Mouse (Mus musculus) left cerebral cortex, postnatal 36 days (tissue): Measurements from ENCODE around the gene Tmem35b. TPM values are rescaled to one million over a fixed set of nuclear protein-coding genes. Genes with fewer than 3 reads are reported as not detected.
A peak's percentile ranks its signal among the peaks of the same experiment; 100 is the strongest.

Experiments
- DNase-seq, 2 experiments: peaks; one replicate each; pipeline ENCODE4 v3.0.0; 2021 to 2022; ENCODE audit warnings: low spot score in 2 of 2, mixed read lengths in 1 of 2
- intact Hi-C: fragments of 180-260 bp; cut with DNase I; formaldehyde crosslinking; loops from one replicate; pipeline ENCODE4 v1.15.1; 2025
- total RNA-seq, 2 experiments: library from RNA; stranded (reverse); gene quantifications; 2 replicates each; pipeline ENCODE4 v1.2.3; 2021

The Tmem35b gene
- total RNA-seq, 2 experiments from 2014 or later: 1.9 to 4.1 TPM

DNA sequence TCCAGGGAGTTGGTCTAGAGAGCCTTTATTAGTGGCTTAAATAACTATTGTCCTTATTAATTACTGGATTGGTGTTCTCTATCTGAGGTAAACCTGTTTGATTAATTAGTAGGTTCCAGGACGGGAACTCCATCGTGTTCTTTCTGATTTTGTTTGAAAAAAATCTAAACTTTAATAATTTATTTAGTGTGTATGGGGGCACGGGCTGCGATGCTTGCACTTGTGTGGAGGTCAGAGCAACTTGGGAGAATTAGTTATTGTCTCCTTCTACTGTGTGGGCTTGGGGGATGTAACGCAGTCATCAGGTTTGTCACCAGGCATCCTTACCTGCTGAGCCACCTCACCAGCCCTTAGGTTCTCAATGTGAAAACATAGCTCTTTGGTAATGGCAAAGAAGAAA is 43.6 kb downstream of the Tmem35b start:
- intact Hi-C loops: no loop called here
- no peak for DNase-seq

- DNase-seq: peak in 1 of 2 experiments; percentile 9
- intact Hi-C loops: loop anchor here (2.0 kb wide), 1 partner anchor 91 kb away; the partner anchor contains the start of gene Zmym6
These were observed 44.2 kb downstream of the Tmem35b start for GRCm38 (mm10) chr4:127167731-127168130.

- intact Hi-C loops: loop anchor here (2.0 kb wide), 1 partner anchor 92 kb away; the partner anchor contains the start of gene Zmym6
- DNase-seq: peak; percentile 70 to 81
These were observed 44.9 kb downstream of the Tmem35b start for GRCm38 (mm10) chr4:127168211-127168913.

DNA sequence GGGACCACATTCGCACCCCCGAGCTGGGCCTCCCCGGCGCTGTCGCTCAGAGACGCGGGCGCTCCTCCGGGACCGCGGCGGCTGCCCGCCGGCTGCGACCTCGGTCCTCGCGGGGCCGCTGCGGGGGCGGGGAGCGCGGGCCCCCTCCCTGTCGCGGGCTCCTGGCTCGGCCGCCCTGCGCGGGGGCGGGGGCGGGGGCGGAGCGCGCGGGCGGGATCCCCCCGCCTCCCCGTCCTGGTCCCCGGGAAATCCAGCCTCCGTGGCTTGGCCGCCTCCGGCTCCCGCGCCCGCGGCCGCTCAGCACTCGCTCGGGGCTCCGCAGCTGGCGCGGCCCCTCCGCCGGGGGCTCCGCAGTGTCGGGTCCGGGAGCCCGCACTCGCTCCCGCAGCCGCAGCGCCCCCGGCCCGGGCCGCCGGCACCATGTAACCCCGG is 45.4 kb downstream of the Tmem35b start, which contains the start of gene Dlgap3:
TSS of gene Dlgap3 (plus strand) at position 291 of the 432 bp plus-strand sequence.
- peak in 1 of 2 experiments; percentile 58 for DNase-seq
- intact Hi-C loops: loop anchor here (2.0 kb wide), 1 partner anchor 92 kb away; the partner anchor contains the start of gene Zmym6

- intact Hi-C loops: loop anchor here (2.0 kb wide), 1 partner anchor 93 kb away; the partner anchor contains the start of gene Zmym6
These were observed 46.1 kb downstream of the Tmem35b start for GRCm38 (mm10) chr4:127169346-127170221.

DNA sequence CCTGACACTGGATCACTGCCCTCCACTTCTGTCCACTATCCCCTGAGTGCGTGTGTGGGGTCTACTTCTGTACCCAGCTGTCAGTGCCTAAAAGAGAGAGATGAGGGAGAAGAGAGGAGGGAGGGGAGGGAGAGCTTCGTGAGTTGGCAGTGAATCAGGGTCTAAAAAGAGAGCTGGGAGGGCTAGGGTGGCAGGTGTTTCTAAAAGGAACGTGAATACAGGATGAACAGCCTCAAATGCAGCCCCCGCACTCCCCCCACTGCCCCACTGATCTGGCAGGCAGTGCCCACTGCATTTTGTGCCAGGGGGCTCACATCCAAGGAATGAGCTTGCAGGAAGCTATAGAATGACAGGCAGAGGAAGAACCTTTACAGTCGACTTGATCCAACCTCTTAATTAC is 47.4 kb downstream of the Tmem35b start:
- intact Hi-C loops: no loop called here

More at GRCm38 (mm10) chr4:127169346-127170221, 46.1 kb downstream of the Tmem35b start:
- DNase-seq: peak; percentile 56 to 57

DNA sequence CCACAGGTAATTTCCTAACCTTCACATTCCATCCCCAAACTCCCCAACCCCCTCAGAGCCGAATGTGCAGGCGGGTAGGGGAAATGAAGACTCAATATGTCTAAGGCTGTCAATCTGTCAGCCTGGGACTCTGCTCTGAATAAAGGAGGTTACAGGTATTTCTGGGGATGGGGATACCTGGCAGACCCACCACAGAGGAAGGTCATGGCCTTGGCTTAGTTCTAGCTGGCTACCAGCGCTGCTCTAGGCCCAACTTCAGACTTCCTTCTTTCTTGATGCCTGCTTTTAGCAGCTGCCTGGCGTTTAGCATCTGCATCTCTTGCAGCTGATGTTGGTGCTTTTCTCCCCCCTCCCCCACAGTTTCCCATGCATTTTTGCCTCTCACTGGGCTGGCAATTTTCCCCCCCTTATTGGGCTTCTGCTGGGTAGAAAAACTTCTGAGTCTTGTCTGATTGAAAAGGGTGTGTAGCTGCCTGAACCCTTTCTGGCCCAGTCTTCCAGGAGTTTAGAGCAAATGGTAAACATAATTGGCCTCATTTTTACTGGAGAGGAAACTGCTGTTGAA is 47.9 kb downstream of the Tmem35b start:
- intact Hi-C loops: no loop called here
- DNase-seq: no peak

More for the DNA sequence above, 47.4 kb downstream of the Tmem35b start:
- peak; percentile 81 to 88 for DNase-seq

DNA sequence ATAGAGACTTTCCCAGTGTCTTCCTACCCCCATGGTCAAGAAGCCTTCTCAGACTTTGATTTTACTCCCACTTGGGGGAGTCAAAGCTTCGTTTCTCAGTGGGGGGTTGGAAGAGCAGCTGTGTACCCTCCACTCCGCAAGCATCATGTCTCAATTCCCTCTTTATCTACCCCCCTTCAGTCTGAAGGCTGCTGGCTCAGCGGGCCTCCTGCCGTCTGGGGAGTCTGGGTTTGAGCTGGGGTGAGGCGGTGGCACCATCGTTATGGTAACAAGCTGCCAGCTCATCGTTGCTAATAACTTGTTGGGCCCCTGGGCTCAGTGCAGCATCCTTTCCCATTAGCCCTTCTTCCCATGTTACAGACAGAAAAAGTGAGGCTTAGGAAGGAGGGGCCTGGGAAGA is 48.6 kb downstream of the Tmem35b start:
- DNase-seq: no peak
- intact Hi-C loops: loop anchor here (2.0 kb wide), 1 partner anchor 65 kb away; no protein-coding TSS in a partner anchor

DNA sequence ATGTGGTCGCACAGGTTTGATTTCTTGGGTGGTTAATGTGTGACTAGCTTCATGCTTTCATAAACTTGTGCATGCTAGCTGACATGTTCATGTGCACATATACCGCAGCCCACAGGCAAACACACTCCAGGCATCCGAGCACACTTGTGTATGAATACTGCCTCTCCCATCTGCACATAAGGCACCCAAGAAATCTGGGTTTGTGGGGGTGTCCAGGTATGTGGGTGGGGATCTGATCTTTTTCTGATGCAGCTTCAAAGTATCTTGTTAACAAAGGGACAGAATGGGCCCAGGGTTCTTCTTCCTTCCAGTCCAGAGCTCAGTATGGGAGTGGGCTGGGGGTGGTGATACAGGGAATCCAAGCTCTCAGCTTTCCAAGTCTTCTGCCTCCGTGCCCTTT is 49.1 kb downstream of the Tmem35b start:
- intact Hi-C loops: loop anchor here (2.0 kb wide), 1 partner anchor 64 kb away; no protein-coding TSS in a partner anchor
- peak in 1 of 2 experiments; percentile 65 for DNase-seq

DNA sequence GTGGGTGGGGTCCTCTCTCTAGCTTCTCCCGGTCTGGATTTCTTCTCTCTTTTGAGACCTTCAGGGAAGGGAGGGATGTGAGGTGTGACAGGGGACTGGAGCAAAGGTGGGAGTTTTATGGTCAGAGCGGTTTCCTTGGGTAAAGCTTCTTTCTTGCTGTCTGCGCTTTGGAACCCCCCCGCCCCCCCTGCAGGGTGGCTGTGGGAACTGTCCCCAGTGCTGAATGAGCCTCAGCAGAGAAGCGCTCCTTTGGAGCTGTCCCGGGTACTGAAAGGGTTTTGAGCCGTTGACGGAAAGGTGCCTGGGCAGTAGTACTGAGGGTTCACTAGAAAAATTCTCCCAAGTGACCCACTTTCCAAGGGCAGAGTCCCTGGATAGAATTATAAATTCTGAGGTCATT is 50.0 kb downstream of the Tmem35b start:
- no peak for DNase-seq
- intact Hi-C loops: loop anchor here (2.0 kb wide), 1 partner anchor 63 kb away; no protein-coding TSS in a partner anchor

DNA sequence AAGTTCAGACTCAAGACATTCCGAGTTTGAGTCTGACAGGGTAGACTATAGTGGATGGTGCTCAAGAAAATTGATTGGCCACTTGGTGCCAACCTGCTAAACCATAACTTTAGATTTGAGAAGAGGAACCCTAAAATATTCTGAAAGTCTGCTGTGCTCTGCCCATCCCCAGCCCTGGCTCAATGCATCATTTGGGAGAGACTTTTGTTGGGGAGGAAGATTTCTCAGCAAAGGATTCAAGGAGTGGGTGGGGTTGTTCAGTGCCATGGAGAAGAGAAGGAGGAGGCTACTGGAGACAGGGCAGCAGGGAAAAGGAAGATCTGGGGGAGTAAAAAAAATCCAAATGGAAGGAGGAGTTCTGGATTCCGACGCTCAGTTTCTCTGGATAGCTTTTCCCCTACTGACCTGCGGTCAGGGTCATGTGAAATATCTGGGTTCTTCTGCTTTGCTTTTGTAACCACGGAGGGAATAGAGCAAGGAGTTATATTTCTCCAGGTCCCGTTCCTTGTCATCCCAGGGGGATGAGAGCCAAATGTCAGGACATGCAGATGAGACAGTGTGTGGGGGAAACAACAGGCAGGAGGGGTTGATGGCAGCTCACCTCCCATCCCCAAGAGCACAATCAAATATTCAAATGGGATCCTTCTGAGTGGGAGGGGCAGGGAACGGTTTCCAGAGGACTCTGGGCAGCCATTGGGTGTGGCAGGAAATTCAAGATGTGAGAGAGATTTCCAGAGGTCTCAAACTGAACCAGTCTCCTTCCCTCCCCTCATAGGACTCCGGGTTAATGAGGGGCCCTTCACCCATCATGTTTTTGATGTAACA is 50.8 kb downstream of the Tmem35b start:
- intact Hi-C loops: loop anchor here (2.0 kb wide), 1 partner anchor 23 kb away; no protein-coding TSS in a partner anchor

GRCm38 (mm10) chr4:127174900-127175278 is 51.4 kb downstream of the Tmem35b start:
- peak; percentile 68 to 78 for DNase-seq
- intact Hi-C loops: loop anchor here (2.0 to 5.0 kb wide), 2 partner anchors 22 to 37 kb away; no protein-coding TSS in a partner anchor

More for the DNA sequence above, 50.8 kb downstream of the Tmem35b start:
- DNase-seq: no peak

- intact Hi-C loops: loop anchor here (5.0 kb wide), 1 partner anchor 34 kb away; no protein-coding TSS in a partner anchor
- DNase-seq: no peak
These were observed 54.5 kb downstream of the Tmem35b start for GRCm38 (mm10) chr4:127177961-127178360.

DNA sequence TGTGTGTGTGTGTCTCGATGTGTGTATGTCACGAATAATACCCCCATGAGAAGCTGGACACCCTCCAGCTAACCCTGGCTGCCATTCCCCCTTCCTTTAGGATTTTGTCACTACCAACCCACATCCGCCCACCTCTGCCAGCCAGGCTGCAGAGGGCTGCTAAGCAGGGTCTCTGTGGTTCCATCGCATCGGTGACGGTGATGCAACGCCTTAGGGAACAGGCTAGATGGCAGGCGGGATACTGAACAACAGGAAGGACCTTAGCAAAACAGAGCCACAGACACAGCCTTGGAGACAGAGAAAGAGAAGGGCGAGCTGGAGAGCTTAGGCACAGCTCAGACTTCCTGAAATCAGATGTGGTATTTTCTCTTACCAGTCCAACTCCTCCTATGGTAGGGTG is 55.2 kb downstream of the Tmem35b start:
- intact Hi-C loops: loop anchor here (5.0 kb wide), 1 partner anchor 34 kb away; no protein-coding TSS in a partner anchor
- DNase-seq: no peak

Other genes with a start within 250 kb of the Tmem35b start
- 10 to 100 TPM; 43.4 to 61.0 TPM for gene Zmym4, start 155.6 kb upstream of the Tmem35b start, total RNA-seq
- gene Sfpq, start 102.4 kb upstream of the Tmem35b start, total RNA-seq: 100 to 1,000 TPM; 163 to 281 TPM
- 10 to 100 TPM in 1 of 2 experiments, 1 to 10 TPM in 1; 9.8 to 15.9 TPM for gene Zmym1, start 62.5 kb upstream of the Tmem35b start, total RNA-seq
- gene Zmym6, start 46.3 kb upstream of the Tmem35b start, total RNA-seq: 10 to 100 TPM; 27.0 to 38.0 TPM
- 100 to 1,000 TPM; 380 to 420 TPM for gene Dlgap3, start 45.5 kb downstream of the Tmem35b start, total RNA-seq
- gene Smim12, start 120.1 kb downstream of the Tmem35b start, total RNA-seq: 10 to 100 TPM; 52.6 to 59.2 TPM
- 1 to 10 TPM; 3.6 to 4.5 TPM for gene Gja4, start 190.3 kb downstream of the Tmem35b start, total RNA-seq
- gene Gjb3, start 207.2 kb downstream of the Tmem35b start, total RNA-seq: not detected
- not detected for gene Gjb4, start 230.4 kb downstream of the Tmem35b start, total RNA-seq
- gene Gjb5, start 234.5 kb downstream of the Tmem35b start, total RNA-seq: not detected